Mouse (Mus musculus) common myeloid progenitor, adult 5-6 weeks (primary cell): ENCODE measurements around the gene Myh3. TPM values are rescaled to one million over a fixed set of nuclear protein-coding genes. Genes with fewer than 3 reads are reported as not detected.

ENCODE experiments used
- ATAC-seq: replicated peaks from 2 replicates; pipeline ENCODE4 v1.8.0; 2016; ENCODE audit warnings: low read depth, mild to moderate bottlenecking, moderate TSS enrichment, inconsistent platforms; ENCODE audit not compliant: poor library complexity, severe bottlenecking
- total RNA-seq: library from RNA; stranded (forward); fragments of 200-1000, 187-1606 nt; gene quantifications from 2 replicates; pipeline ENCODE4 v1.2.3, GENCODE M21; 2017

Gene Myh3
- total RNA-seq, result not detected in 2 replicates

DNA sequence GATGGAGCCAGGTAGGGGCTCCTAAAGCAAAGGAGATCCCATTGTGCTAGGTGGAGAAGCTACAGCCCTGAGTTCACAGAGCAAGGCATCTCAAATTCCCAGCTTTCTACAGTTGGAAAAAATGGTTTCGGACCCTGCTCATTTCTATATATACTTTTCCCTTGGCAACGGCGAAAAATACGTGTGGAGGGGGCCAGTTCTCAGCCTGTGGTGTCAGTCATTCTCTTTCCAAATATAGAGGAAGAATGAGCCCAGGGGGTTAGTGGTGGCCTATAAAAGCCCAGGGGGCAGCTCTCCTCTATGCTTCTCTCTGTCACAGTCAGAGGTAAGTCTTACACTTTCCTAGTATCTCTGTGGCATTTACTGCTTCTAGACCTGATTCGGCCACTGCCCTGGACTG lies at the start of gene Myh3:
TSS of gene Myh3 (plus strand) at position 301 of the 400 bp plus-strand sequence.
- no peak for ATAC-seq

DNA sequence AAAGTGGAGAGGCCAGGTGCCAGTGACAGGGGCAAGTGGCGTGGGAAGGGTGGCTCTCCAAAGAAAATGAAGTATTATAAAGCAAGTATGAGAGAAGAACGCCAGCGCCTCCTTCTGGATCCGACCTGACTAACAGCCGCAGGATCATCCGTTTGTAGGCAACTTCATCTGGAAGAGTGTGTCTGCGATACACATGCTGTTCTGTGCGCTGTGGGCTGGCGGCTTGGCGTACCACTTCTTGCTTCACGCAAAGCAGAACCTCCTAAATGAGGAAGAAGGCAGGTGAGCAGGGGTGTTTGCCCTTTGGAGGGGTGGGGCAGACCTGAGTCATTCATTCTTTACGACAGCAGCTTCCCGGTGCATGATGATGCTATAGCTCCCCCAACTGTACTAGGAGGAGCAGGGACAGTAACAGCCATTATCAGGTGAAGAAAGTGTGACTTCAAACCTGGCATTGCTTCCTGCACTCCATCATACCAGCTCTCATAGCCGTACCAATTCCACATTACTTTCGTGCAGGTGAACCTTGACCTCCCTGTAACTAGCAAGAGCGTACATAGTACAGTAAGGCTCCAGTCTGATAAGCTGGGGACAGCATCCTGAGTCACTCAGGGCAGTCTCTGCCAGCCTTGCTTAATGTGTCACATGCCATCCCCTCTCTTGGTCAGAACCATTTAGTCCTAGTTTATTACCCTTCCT lies 47.0 kb upstream of the Myh3 start:
- ATAC-seq, result peak; percentile 65

DNA sequence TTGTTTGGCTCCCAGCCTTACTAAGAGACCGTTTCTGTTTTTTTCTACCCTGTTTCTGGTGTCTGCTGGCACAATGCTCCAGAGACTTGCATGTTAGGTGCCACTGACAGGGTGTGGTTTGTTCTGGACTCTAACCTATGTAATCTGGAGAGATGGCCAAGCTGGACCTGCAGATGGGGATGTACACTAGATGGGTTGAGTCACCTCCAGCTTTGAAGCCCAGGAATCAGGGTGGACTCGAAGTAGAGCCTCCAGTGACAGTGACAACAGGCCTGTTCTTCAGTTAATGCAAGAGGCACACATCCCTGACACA lies 46.5 kb upstream of the Myh3 start:
- no peak for ATAC-seq

- no peak for ATAC-seq
Observed at GRCm38 (mm10) chr11:67034775-67035485, 43.2 kb upstream of the Myh3 start.

GRCm38 (mm10) chr11:67036229-67036628 lies 41.9 kb upstream of the Myh3 start:
- no peak for ATAC-seq

- ATAC-seq, result no peak
Observed at GRCm38 (mm10) chr11:67036892-67037291, 41.2 kb upstream of the Myh3 start.

DNA sequence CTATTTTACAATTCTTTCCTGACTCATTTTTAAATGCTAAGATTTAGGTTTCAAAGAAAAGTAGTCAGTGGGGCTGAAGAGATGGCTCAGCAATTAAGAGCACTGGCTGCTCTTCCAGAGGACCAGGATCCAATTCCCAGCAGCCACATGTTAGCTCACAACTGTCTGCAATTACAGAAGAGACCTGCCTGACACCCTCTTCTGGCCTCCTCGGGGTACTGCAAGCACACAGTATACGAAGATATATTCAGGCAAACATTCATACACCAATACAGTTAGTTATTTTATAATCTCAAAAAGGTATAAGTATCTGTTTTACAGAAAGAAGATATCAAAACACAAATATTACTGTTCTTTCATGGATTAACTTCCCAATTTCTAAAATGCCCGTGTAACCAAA lies 38.3 kb upstream of the Myh3 start:
- ATAC-seq, result no peak

- no peak for ATAC-seq
Observed at GRCm38 (mm10) chr11:67040483-67040882, 37.6 kb upstream of the Myh3 start.

DNA sequence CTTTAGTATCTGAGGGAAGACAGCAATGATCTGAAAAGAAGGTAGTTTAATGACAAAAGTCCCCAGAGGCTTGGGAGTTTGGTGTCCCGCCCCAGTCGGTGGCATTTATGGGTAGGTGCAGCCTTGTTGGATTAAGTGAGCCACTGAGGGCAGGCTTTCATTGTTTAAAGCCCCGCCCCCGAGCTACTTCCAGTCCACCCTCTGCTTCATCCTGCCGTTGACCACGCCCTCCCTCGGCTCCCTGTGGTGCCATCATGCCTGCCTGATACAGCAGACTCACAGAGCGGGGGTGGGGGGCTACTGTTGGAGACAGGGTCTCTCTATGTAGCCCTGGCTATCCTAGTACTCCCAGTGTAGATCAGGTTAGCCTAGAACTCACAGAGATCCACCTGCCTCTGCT lies 35.1 kb upstream of the Myh3 start:
- no peak for ATAC-seq

DNA sequence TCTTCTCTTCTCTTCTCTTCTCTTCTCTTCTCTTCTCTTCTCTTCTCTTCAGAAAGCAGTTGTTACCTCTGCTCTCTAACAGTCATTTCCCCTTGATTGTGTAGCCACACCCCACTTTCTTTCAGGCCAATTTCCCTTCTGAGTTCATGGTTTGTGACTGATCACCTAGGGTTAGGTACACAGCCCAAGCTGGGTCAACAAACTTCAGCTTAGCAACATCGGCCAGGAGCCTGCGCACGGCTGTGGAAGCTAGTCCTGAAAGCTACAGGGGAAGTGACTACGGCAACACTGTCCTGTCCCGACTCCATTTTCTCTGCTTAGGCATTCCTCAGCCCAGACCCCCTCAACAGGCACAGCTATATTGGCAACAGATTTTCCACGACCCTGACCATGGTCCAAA lies 33.1 kb upstream of the Myh3 start:
- ATAC-seq, result no peak

DNA sequence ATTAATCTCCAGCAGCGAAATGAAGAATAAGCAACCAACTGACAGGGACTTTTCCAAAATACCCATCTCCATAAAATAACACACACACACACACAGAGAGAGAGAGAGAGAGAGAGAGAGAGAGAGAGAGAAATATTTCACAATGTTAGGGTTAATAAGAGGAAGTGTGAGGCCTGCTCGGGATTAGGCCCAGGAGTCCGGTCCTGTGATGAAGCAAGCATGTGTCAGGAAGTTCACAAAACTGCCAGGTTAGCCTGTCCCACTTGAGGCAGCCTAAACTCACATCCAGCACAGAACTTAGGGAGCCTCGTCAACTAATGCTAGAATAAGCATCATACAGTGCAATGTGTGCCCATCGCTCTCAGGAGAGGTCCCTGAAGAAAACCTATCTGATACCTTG lies 30.9 kb upstream of the Myh3 start:
- peak; percentile 76 for ATAC-seq

GRCm38 (mm10) chr11:67048496-67048895 lies 29.6 kb upstream of the Myh3 start:
- ATAC-seq, result no peak

GRCm38 (mm10) chr11:67049256-67049655 lies 28.8 kb upstream of the Myh3 start:
- no peak for ATAC-seq

DNA sequence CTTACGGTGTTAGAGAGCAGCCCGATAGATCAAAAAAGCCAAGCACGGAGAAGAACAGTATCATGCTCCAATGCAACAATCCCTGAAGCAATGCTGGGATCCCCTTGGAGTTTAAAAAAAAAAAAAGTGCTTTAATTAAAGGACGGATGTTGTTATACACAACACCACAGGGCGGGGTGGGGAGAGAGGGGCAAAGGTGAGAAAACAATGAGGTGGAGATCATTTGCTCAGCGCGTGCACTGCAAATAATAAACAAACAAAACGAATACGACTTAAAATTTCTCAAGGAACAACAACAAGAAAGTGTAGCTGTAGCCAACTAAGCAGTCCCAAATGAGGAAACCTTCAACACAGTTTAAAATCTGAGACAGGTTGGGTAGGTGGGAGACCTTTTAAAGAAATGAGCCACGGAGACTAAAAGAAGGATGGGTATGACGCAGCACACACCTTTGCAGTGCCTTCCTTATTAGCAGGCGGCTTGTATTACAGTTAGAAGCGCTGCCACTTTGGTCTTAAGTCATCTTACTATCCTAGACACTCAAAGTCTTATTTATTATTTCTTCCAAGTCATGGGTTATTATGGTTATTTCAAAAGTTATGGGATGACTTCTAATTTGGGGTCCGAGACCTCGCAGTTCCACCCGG lies 26.3 kb upstream of the Myh3 start:
- 0 out of 2 replicates have a peak, but pooled peaks have one; percentile 7 for ATAC-seq

- peak; percentile 97 for ATAC-seq
Observed at GRCm38 (mm10) chr11:67052321-67052952, 25.7 kb upstream of the Myh3 start, which contains the start of the genes Adprm and Sco1. Gene Adprm (minus strand): TSS chr11:67052594. Gene Sco1 (plus strand): TSS chr11:67052670.

GRCm38 (mm10) chr11:67054754-67055365 lies 23.2 kb upstream of the Myh3 start:
- ATAC-seq, result no peak

DNA sequence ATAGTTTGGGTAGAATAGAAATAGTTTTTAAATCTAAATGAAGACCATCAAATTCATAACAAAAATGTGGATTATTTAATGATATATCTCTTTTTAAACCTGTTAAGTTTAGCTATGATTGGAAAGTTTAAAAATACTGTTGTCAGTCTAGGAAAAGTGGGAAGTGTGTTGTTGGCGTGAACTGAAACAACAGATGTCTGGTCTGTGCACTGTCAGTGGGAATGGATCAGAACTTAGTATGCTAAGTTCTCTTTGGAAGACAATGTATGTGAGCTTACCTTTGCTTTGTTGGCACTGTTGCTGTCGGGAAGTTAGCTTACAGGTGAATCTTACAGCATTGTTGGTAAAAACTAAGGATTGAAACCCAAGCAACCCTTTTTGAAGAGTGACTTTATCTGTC lies 16.8 kb upstream of the Myh3 start:
- no peak for ATAC-seq

- no peak for ATAC-seq
Observed at GRCm38 (mm10) chr11:67062726-67063125, 15.4 kb upstream of the Myh3 start.

DNA sequence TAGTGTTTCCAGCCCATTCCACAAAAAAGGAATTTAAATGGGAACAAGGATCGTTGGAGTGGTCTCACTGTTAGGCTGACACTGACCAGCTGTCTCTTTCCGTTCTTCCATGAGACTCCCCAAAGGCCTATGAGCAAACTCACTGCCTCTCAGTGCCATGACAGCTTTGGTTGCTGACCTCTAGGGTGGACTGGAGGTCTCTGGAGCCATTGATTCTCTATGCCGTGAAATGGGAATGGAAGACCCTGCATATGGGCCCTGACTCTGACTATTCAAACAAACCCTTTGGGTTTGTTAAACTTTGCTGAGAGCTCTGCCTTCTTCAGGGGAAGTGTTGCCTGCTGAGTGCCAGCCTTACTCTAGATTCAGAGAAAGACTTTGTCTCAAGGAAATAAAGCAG lies 10.4 kb upstream of the Myh3 start:
- ATAC-seq, result no peak

DNA sequence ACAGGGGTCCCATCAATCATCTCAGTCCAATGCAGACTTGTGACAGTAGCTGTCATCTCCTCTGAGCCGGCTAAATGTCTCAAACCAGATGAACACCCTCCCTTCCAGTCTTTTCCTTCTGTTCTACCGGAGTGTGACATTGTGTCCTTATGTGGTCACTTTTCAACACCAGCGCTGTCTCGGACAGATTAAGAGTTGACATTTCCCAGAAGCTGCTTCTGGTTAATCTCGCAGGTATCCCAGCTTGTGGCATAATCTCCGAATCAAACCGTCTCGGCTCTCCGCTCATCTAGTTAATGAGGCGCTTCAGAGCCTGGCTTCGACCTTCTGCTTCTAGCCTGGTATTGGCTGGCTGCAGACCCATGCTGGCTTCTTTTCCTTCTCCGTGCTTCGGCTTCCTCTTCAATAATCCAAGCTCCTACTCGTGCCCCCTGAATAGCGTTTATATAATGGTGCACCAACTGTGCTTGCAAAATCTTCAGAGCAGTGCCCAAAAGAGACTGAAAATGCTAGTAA lies 5.4 kb upstream of the Myh3 start:
- no peak for ATAC-seq
